Mouse (Mus musculus) CD8-positive naive resting alpha-beta T cell, adult 2 months (primary cell): ENCODE data around the gene Slc18a3.

ENCODE experiments used
- DNase-seq, 2 experiments: peaks; one replicate each; pipeline ENCODE4 v3.0.0; 2022; ENCODE audit warnings: low read depth in 2 of 2, low spot score in 2 of 2

The Slc18a3 gene

DNA sequence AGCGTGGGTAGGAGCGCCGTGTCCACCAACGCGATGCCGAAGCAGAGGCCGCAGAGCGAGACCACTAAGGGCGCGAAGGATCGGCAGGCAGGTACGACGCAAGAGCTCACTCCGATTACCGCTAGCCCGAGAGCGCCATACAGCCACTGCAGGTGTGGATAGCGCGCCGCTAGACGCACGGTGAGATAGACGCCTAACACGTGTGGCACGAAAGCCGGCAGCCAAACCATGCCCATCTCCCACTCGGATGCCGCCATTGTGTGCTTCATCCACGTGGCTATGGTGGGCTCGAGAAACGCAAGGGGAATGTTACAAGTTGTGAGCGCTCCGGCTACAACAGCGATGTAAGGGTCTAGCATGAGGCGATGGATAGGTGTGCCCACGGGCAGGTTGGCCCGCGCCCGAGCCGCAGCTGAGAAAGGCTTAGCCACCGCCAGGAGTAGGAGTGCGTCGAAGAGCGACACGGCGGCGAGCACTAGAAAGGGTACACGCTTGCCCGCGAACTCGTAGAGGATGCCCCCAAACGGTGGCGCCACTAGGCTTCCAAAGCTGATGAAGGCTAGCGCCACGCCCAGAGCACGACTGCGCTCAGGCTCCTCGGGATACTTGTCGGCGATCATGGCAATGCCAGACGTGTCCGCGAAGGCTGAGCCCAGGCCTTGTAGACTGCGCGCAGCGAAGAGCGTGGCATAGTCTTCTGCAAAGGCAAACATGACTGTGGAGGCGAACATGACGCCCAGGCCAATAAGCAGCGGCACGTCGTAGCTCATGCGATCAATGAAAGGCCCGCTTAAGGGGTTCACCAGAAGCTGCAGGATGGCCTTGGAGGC, 1.2 kb downstream of the Slc18a3 start:
- no peak for DNase-seq

DNA sequence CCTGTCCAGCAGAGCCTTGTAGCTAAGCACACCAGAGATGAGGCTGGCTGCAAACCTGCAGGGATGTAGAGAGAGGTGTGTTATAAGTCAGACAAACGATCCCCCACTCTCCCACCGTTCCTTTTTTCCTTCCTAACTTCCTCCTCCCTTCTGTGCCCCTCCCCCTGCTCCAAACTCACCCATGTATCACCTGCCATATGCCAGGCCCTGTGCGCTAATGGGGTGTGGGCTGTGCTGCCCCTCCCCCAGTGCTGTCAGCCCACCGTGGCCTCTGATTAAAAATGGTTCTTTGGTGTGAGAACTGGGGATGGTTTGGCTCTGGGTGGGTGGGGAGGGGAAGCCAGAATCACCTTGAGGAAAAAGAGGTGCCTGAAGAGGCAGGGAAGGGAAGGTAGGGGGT, 12.1 kb downstream of the Slc18a3 start:
- no peak for DNase-seq

DNA sequence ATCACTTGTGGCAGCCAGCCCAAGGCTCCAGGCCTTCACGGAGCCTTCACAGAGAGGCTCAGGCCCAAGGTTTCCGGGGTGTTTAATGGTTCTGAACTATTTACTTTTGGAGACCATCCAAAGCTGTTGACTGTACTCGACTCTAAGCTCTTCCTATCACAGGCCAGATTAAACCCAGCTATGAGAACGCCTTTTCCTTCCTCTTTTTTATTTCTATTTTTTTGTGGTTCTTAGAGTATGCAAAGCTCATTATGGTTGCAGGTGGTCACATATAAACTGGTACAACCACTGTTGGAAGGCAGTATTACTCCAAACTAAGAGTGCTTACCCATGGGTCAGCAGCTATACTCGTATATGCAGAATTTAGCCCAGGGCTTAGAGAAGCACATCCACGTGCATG, 17.7 kb downstream of the Slc18a3 start:
- no peak for DNase-seq

DNA sequence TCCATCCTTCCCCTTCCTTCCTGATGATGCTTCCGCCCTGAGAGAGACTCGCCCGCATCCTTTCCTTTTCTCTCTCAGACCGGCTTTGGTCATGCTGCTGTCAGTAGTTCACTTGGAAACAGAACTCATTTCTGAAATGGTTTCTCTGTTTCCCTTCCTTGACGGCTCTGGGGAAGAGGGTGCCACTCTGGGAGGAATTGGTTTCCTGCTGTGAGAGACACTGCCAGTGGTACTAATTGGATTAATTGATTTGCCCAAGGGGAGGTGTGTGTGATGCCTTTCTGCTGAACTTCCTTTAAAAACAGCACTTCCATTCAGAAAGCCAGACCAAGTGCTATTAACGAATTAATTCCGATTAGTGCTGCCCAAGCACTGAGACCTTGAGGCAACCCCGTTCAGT, 21.2 kb downstream of the Slc18a3 start:
- DNase-seq, result no peak

DNA sequence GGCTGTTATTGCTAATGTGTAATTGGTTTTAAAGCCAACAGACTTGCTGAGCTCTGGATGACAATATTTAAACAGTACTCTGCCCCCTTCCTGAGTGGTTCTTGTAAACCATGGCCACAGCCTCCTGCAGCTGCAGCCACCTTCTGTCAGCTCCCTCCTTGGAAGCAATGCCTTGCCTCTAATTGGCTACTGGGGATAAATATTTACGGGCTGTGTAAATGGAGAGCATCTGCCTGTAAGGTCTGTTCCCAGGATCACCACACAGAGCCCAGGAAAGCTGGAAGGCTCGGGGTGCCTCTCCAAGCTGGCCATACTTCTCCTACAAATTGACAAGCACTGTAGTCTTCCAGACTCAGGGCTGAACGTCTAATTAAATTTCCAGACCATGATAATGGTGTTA, 24.9 kb downstream of the Slc18a3 start:
- no peak for DNase-seq

DNA sequence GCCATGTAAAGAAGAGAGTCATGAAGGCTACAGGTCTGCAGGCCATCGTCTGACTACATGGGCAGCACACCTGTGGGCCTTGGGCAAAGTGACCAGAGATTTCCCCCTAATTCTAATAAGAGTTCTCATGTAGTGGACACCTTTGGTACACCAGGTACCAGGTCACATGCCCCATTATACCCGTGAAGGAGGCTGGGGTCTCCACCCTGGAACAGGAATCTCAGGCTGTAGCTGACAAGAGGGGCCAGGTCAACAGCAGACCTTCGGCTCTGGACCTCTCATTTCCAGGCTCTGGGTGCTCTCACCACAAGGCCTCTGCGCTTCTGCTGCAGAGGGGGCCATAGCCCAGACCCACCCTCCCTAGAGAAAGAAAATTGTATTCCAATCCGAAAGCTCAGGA, 25.3 kb downstream of the Slc18a3 start:
- DNase-seq, result no peak

DNA sequence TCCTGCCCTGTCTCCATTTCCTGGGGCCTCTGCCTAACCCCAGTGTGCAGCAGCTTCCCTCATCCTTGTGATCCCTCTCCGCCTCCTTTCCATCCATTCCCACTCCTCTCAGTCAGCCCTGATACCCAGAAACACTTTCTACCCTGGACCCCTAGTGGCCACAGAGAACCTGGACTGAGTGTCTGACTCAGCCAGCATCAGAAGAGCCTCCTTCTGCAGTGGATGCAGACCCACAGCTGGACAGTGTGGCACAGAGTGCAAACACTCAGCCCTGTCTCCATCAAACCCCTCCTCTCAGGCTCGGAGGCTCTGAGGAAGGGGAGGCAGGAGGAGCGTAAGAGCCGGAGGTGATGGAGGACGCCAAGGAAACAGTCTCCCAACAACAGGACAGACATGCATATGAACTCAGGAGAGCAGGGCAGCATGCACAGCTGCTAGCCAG, 27.3 kb downstream of the Slc18a3 start:
- no peak for DNase-seq

DNA sequence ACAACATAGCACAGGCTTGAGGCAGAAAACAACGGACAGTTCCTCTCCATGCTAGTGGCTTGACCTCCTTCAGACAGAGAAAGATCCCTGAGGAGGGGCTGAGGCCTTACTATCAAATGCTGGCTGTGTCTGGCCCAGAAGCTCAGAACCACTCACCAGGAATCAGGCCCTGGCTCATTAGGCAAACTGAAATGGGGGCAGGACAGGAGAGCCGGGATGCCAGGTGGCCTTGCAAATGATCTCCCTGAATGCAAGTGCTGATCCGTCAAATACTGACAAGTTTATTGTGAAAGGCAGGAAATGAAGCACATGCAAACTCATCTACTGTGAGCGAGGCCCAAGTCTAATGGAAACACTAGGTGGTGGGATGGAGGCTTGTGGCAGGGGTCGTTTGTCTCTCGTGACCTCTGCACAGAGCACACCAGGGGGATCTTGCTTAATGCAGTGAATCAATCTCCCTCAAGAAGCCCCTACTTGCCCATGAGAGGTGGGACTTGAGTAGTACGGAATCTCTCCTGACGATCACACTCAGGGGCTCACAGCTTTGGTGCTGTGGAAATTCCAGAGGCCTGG, 35.5 kb downstream of the Slc18a3 start:
- DNase-seq, result no peak

DNA sequence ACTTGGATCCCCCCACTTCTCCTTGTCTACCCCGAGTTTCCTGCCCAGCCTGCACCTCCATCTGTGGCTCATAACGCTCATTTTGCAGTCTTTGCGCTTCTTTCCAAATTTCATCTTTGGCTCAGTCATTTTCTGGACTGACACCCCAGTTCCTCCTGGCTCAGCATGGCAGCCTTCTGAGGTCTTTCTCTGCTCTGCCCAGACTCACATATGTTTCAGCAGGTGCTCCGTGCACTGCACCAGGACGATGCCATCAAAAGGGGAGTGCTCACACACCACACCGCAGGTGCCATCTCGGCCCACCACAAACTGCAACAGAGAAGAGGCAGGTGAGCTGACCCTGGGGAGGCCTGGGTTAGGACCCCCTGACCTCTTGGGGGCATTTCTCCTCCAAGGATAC, 40.7 kb downstream of the Slc18a3 start:
- no peak for DNase-seq

DNA sequence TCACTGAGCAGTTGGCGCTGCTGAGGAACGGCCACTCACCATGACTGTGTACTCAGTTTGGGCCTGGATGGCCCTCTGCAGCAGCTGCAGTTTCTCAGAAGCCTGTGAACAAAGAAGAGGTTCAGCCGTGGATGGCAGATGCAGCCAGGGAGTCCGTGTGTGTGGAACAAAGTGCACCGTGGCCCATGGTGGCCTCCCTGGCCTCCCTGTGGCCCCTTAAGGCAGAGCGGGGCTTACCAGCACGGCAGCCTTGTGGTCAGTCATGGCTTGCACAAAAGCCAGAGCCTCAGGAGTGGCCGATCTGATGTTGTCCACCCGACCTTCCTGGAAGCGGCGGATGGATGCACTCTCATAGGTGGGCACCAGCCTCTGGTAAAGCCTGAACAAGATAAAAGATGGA, 45.9 kb downstream of the Slc18a3 start:
- DNase-seq, result no peak
